Mouse (Mus musculus): ENCODE data around the gene Ubc.

The Ubc gene

DNA sequence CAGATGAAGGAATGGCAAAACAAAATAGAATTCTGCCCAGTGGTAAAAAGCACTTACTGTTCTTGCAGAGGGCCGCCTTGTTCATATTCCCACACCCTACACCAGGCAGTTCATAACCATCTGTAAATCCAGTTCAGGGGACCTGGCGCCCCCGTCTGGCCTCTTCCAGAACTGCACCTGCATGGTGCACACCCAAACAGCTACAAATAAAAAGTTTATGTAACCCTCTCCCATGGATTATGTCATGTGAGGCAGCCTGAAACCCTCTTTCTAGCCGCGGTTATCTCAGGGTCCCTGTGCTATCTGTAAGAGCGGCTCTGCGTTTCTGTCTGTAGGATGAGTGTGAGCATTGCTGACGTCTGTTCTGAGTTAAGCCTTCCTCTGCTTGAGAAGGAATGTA is 41.5 kb downstream of the Ubc start:
- DNase-seq (ENCODE audit: low spot score): peak; percentile 68

DNA sequence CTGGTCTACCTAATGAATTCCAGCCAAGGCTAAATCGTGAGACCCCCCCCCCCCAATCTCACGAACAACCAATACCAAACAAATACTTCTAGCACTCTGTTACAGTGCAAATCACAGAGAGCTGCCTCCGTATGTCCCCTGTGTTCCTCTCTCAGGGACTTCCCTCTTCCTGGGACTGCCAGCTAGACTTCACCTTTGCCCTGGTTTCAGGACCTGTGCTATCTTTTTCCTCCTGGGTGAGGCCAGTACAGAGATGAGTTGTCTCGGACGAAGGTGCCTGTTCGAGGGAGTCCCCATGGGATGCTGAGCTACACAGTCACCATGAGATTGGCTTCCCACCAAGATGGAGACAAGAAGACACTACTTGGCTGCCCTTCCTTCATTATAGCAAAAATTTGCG is 41.9 kb downstream of the Ubc start:
- DNase-seq (ENCODE audit: low spot score): no peak

GRCm38 (mm10) chr5:125344296-125344695 is 45.7 kb downstream of the Ubc start:
- no peak for DNase-seq (ENCODE audit: low spot score)

DNA sequence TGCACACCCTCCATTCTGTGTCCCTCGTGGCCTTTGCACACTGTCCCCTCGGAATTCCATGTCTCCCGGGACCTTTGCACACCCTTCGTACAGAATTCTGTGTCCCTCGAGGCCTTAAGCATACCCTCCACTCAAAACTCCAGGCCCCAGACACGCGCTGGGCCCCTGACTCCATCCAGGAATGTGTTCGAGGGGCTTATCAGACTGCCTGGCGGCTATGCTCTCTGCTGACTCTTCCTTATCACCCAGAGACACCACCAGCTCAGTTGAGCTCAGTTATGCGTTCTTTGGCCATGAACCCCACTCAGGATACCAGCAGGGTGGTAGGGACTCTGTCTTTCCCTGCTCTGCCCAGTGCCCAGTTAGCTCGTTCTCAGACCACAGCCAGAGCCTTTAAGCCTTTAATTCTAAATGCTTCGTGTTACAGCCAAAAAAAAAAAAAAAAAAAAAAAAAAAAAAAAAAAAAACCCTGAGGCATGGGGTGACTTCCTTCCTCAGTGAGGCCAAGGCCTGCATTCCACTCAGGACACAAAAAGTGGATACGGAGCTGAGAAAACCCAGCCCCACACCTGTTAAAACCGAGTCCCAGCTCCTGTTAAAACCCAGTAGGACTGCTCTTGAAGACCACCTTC is 48.4 kb downstream of the Ubc start:
- DNase-seq (ENCODE audit: low spot score): peak; percentile 71

GRCm38 (mm10) chr5:125340547-125341262 is 49.3 kb downstream of the Ubc start, which contains the start of gene Scarb1:
Scarb1 (minus strand) TSS chr5:125341094.
- peak; percentile 86 for DNase-seq (ENCODE audit: low spot score)

DNA sequence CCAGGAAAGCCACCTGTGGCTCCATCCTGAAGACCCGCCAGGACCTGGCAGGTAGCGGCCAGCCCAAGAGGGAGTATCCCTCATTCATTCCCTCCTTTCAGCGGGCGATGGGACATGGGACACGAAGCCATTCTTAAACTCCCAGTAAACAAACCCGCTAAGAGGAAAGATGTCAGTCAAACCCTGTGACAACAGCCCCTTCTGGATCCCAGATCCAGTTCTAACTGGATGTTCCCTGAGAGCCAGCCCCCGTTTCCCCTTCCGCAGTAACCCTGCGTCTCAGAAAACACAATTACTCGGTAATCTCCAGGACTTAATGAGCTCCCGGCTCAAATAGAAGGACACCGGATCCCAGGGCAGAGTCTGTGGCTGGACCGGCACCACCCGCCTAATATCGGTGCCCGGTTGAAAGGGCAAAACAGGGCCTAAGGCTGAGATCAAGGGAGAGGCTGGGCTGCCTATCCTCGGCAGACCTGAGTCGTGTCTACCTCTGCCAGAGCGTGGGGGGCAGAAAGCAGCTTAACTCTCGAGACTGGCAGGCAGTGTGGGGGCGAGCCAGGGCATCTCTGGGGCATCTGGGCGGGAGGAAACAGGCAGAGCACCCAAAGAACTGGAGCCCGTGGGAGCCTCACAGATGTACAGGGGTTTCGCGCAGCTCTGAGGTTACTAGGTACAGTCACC is 50.0 kb downstream of the Ubc start:
- no peak for DNase-seq (ENCODE audit: low spot score)

DNA sequence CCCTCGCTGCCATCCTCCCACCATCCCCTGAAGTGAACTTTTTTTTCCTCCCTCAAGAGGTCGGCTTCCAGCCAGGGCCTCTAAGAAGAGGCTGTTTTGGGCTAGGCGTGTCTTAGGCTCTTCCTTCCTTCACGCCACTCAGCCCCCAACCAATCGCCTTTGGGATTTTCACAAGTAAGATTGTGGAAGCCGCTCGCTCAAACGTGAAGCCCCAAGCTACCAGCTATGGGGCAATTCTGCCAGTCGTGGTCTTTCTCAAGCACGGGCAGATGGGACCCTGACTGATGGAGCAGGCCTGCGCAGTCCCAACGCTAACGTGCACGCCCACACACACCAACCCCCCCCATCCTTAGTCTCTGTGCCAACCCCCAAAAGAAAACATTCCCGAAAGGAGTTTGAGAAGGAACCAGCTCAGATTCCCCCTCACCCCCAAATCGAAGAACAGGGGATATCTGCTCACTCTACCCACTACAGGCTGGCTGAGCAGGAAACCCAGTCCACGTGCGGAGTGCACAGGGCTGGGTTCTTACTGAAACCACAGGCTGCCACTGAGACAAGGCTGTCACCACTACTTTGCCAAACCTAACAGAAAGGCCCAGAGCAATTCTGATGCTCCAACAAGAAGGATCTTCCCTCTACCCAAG is 50.8 kb downstream of the Ubc start:
- DNase-seq (ENCODE audit: low spot score): peak; percentile 64

DNA sequence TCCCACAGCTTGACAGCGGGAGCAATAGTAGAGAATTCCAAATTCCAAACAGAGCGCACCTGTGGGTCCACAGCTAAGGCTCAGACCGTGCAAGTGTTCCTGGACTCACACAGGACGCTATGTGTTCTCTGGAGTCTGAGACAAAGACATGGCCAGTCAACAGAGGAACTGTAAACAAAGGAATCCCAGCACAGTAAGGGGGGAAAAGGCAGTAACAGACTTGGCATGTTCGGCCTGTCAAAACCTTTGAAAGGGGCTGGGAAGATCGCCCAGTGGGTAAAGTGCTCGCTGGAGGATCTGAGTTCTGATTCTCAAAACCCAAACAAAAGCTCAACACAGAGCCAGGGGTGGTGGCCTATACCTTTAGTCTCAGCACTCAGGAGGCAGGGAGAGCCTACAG is 52.5 kb downstream of the Ubc start:
- DNase-seq (ENCODE audit: low spot score): no peak

DNA sequence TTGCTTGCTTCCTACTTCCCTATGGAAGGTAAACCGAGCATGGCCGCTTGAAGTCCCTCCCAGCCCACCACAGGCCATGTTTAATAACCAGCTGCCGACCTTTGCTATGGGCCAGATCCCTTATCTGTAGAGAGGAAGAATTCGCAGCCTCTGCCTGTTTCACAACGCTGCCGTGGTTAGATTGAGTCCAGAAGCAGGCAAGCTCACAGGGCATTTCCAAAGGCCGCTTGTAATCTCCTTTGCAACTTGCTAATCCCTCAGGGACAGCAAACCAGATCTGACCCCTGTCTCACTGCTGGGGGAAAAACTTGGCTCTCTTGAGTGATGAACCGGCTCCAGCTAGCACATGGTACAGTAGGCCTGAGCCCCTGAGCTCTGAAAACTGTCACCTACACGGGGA is 53.0 kb downstream of the Ubc start:
- DNase-seq (ENCODE audit: low spot score): no peak
